ENCODE assay signal across 8 mouse cellular contexts in the genomic region with DNA sequence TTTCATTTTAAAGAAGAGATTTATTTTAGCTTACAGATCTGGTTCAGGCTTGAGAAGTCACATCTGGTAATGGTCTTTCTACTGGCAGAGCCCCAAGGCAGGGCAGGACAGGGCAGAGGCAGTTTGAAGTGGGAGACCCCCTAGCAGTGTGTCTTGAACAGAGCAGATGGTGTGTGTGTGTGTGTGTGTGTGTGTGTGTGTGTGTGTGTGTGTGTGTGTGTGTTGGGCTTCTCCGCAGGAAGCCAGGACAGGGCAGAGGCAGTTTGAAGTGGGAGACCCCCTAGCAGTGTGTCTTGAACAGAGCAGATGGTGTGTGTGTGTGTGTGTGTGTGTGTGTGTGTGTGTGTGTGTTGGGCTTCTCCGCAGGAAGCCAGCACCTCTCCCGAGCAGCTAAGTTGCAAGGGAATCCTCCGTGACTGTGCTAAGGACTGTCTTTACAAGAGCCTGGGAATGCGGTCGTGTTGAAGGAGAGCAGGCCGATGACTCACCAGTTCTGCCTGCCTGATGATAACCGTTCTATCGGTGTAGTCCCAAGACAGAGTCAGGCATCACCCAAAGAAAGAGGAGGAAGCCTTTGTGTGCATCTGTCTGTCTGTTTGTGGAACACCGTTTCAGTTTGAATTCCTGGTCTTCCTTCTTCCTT. TPM values are rescaled to one million over a fixed set of nuclear protein-coding genes. Genes with fewer than 3 reads are reported as not detected.
A peak's percentile ranks its signal among the peaks of the same experiment; 100 is the strongest.
DNase-seq lines count a peak whose midpoint lies in the region; ATAC-seq lines count a peak whose summit lies in the region.
"Not testable (repeated sequence)": the region's sequence is repeated elsewhere in the genome, so short reads cannot be mapped to it uniquely, and the experiment has no call there.

No protein-coding gene starts in this region.

- H3K9me3 ChIP-seq in embryonic facial prominence, embryonic 12.5 days; hindbrain, embryonic 15.5 days: not testable (repeated sequence)

- peak; percentile 58 for DNase-seq in ES-CJ7 (ENCODE audit: low read depth, low spot score)
- DNase-seq in c-Kit-negative CD71-positive TER-119-positive erythroid progenitor cells, embryonic 14.5 days (ENCODE audit: low read depth, low spot score) = peak; percentile 77
- DNase-seq in left cerebral cortex, postnatal 14 days (ENCODE audit: low spot score in 2 of 2) = peak; percentile 63 to 66
- DNase-seq in lung, postnatal 14 days = peak; percentile 19
- peak; percentile 52 to 72 for DNase-seq in right cerebral cortex, postnatal 10 days (ENCODE audit: low spot score in 2 of 2)

- 50% methylated on average over 9 of the region's 10 CpGs for WGBS in embryonic facial prominence, embryonic 12.5 days
- 36% methylated on average over 10 of the region's 10 CpGs for WGBS in hindbrain, embryonic 15.5 days

- H3K4me3 ChIP-seq in embryonic facial prominence, embryonic 12.5 days; hindbrain, embryonic 15.5 days: not testable (repeated sequence)

- not testable (repeated sequence) for H3K9ac ChIP-seq in embryonic facial prominence, embryonic 12.5 days; hindbrain, embryonic 15.5 days

- intact Hi-C loops in left cerebral cortex, postnatal 14 days (cut with DNase I) = not testable (repeated sequence)

- peak; percentile 81 for ATAC-seq in embryonic facial prominence, embryonic 12.5 days (ENCODE audit: insufficient number of reproducible peaks, insufficient read depth, low FRiP score, low TSS enrichment)
- ATAC-seq in granulocyte monocyte progenitor cell, adult 5-6 weeks (replicated peaks; ENCODE audit: poor library complexity, severe bottlenecking) = peak; percentile 30
- ATAC-seq in hindbrain, embryonic 15.5 days (ENCODE audit: low FRiP score, low read depth) = peak; percentile 75

- H3K4me1 ChIP-seq in embryonic facial prominence, embryonic 12.5 days = not testable (repeated sequence)
- H3K4me1 ChIP-seq in hindbrain, embryonic 15.5 days (replicated peaks) = peaks cover 16% of the 10 kb centered on the region

- H3K36me3 ChIP-seq in embryonic facial prominence, embryonic 12.5 days; hindbrain, embryonic 15.5 days: not testable (repeated sequence)

- H3K4me2 ChIP-seq in embryonic facial prominence, embryonic 12.5 days (replicated peaks); hindbrain, embryonic 15.5 days: not testable (repeated sequence)

- H3K27me3 ChIP-seq in embryonic facial prominence, embryonic 12.5 days; hindbrain, embryonic 15.5 days: not testable (repeated sequence)

- H3K27ac ChIP-seq in embryonic facial prominence, embryonic 12.5 days = peak overlapping the region; percentile 65; the same call in 1 of the 2 replicates
- 0 out of 2 replicates have a peak overlapping the region, but pooled peaks have one; percentile 40 for H3K27ac ChIP-seq in hindbrain, embryonic 15.5 days (replicated peaks)

RNA-seq across cellular contexts. Expression of gene Add1, which starts 8.3 kb away (rescaled TPM):
- polyA plus RNA-seq in embryonic facial prominence, embryonic 12.5 days (2016; fragmentation: Nextera tagmentation; extraction: Ambion mirVana) = 203 and 208 TPM in 2 replicates
- total RNA-seq in granulocyte monocyte progenitor cell, adult 5-6 weeks (2014; fragmentation: Nextera tagmentation) = 65.6 and 74.2 TPM in 2 replicates
- total RNA-seq in granulocyte monocyte progenitor cell, adult 5-6 weeks (2017) = 81.0 and 82.6 TPM in 2 replicates
- polyA plus RNA-seq in hindbrain, embryonic 15.5 days (2015; fragmentation: Nextera tagmentation; extraction: Ambion mirVana) = 206 and 221 TPM in 2 replicates
- total RNA-seq in left cerebral cortex, postnatal 14 days (2021) = 100 to 1,000 TPM; 361 to 367 TPM

RNA-seq across cellular contexts. Expression of gene Mfsd10, which starts 55.2 kb away (rescaled TPM):
- polyA plus RNA-seq in embryonic facial prominence, embryonic 12.5 days (2016; fragmentation: Nextera tagmentation; extraction: Ambion mirVana) = 112 and 121 TPM in 2 replicates
- 196 and 197 TPM in 2 replicates for total RNA-seq in granulocyte monocyte progenitor cell, adult 5-6 weeks (2014; fragmentation: Nextera tagmentation)
- 111 and 147 TPM in 2 replicates for total RNA-seq in granulocyte monocyte progenitor cell, adult 5-6 weeks (2017)
- polyA plus RNA-seq in hindbrain, embryonic 15.5 days (2015; fragmentation: Nextera tagmentation; extraction: Ambion mirVana) = 95.0 and 109 TPM in 2 replicates
- 10 to 100 TPM; 39.9 to 42.8 TPM for total RNA-seq in left cerebral cortex, postnatal 14 days (2021)

RNA-seq across cellular contexts. Expression of gene Sh3bp2, which starts 56.2 kb away (rescaled TPM):
- 12.9 and 20.6 TPM in 2 replicates for polyA plus RNA-seq in embryonic facial prominence, embryonic 12.5 days (2016; fragmentation: Nextera tagmentation; extraction: Ambion mirVana)
- 15.4 and 16.5 TPM in 2 replicates for total RNA-seq in granulocyte monocyte progenitor cell, adult 5-6 weeks (2014; fragmentation: Nextera tagmentation)
- 9.8 and 11.9 TPM in 2 replicates for total RNA-seq in granulocyte monocyte progenitor cell, adult 5-6 weeks (2017)
- 20.6 and 21.4 TPM in 2 replicates for polyA plus RNA-seq in hindbrain, embryonic 15.5 days (2015; fragmentation: Nextera tagmentation; extraction: Ambion mirVana)
- total RNA-seq in left cerebral cortex, postnatal 14 days (2021) = 1 to 10 TPM; 2.8 to 4.6 TPM

Comparison
In these comparisons a context has a peak if more than half of its experiments do, and no peak if none do; other contexts are left out.
1. DNase-seq: peak in every context shown above with its lines; median percentile 77 in c-Kit-negative CD71-positive TER-119-positive erythroid progenitor cells, embryonic 14.5 days; 64 in left cerebral cortex, postnatal 14 days; 62 in right cerebral cortex, postnatal 10 days; 58 in ES-CJ7; 19 in lung, postnatal 14 days.
2. ATAC-seq: peak in every context shown above with its lines; median percentile 81 in embryonic facial prominence, embryonic 12.5 days; 75 in hindbrain, embryonic 15.5 days; 30 in granulocyte monocyte progenitor cell, adult 5-6 weeks.
3. RNA of gene Add1, which starts 8.3 kb away (total RNA-seq): 361 to 367 TPM in left cerebral cortex, postnatal 14 days; 65.6 to 82.6 TPM in granulocyte monocyte progenitor cell, adult 5-6 weeks; every median in the first group is over 4 times any median in the second.